Mouse (Mus musculus): ENCODE results near the gene Pcp4l1. TPM values are rescaled to one million over a fixed set of nuclear protein-coding genes. Genes with fewer than 3 reads are reported as not detected.
"Not testable (repeated sequence)": the region's sequence is repeated elsewhere in the genome, so short reads cannot be mapped to it uniquely, and the experiment has no call there.

Pcp4l1 gene
- polyA plus RNA-seq, 1 experiment from 2014 or later = 9.2 TPM

- no peak overlapping the region for H3K4me2 ChIP-seq (replicated peaks)
- no peak overlapping the region for H3K4me3 ChIP-seq
- no peak for ATAC-seq (ENCODE audit: insufficient number of reproducible peaks, insufficient read depth, low FRiP score, low TSS enrichment)
- peaks cover 4% of the 10 kb centered on the region; the same call in 1 of the 2 replicates for H3K4me1 ChIP-seq
- H3K9ac ChIP-seq = no peak overlapping the region
- H3K27me3 ChIP-seq = peaks cover 40% of the 10 kb centered on the region
- H3K9me3 ChIP-seq = no peaks in the 10 kb centered on the region
- H3K27ac ChIP-seq = no peak overlapping the region
- no peaks in the 10 kb centered on the region for H3K36me3 ChIP-seq
- 76% methylated on average over 3 of the region's 3 CpGs for WGBS
Measured at GRCm38 (mm10) chr1:171156644-171157043, 39.4 kb downstream of the Pcp4l1 start.

GRCm38 (mm10) chr1:171151966-171152365 lies 44.1 kb downstream of the Pcp4l1 start:
- H3K27ac ChIP-seq = no peak overlapping the region
- peaks cover 14% of the 10 kb centered on the region for H3K4me1 ChIP-seq
- H3K9me3 ChIP-seq = no peaks in the 10 kb centered on the region
- 76% methylated on average over 4 of the region's 4 CpGs for whole genome bisulfite sequencing
- H3K4me3 ChIP-seq = no peak overlapping the region
- H3K9ac ChIP-seq = no peak overlapping the region
- no peak for ATAC-seq (ENCODE audit: insufficient number of reproducible peaks, insufficient read depth, low FRiP score, low TSS enrichment)
- H3K36me3 ChIP-seq = no peaks in the 10 kb centered on the region
- H3K27me3 ChIP-seq = peaks cover 7% of the 10 kb centered on the region; the same call in 1 of the 2 replicates
- no peak overlapping the region for H3K4me2 ChIP-seq (replicated peaks)

GRCm38 (mm10) chr1:171150838-171151391 lies 45.2 kb downstream of the Pcp4l1 start:
- Histone ChIP-seq H3K27me3 (no peaks in the 10 kb centered on the region), H3K9me3 (no peaks in the 10 kb centered on the region), H3K27ac (peak overlapping the region; percentile 69), H3K4me3 (peak overlapping the region; percentile 94), H3K36me3 (no peaks in the 10 kb centered on the region), H3K9ac (peak overlapping the region; percentile 54), H3K4me1 (peaks cover 14% of the 10 kb centered on the region), H3K4me2 (replicated peaks) (peak overlapping the region; percentile 87)
- 3% methylated on average over 18 of the region's 18 CpGs for WGBS
- ATAC-seq (ENCODE audit: insufficient number of reproducible peaks, insufficient read depth, low FRiP score, low TSS enrichment) = no peak

GRCm38 (mm10) chr1:171149974-171150760 lies 45.9 kb downstream of the Pcp4l1 start, which contains the start of the genes Sdhc and Mpz:
TSS of gene Sdhc (minus strand) at chr1:171150603.
TSS of gene Mpz (plus strand) at chr1:171150711.
- Histone ChIP-seq H3K9me3 (no peaks in the 10 kb centered on the region), H3K27ac (peak within 1 kb of the TSS; percentile 80), H3K4me2 (replicated peaks) (peak within 1 kb of the TSS; percentile 87), H3K4me3 (peak within 1 kb of the TSS; percentile 94), H3K4me1 (peaks cover 14% of the 10 kb centered on the region), H3K36me3 (no peaks in the 10 kb centered on the region), H3K9ac (peak within 1 kb of the TSS; percentile 84), H3K27me3 (no peaks in the 10 kb centered on the region)
- under 1% methylated on average over 34 of the region's 34 CpGs for WGBS
- ATAC-seq (ENCODE audit: insufficient number of reproducible peaks, insufficient read depth, low FRiP score, low TSS enrichment) = peak; percentile 88

GRCm38 (mm10) chr1:171142981-171143380 lies 53.1 kb downstream of the Pcp4l1 start:
- not testable (repeated sequence) for ATAC-seq (ENCODE audit: insufficient number of reproducible peaks, insufficient read depth, low FRiP score, low TSS enrichment); H3K4me2 ChIP-seq (replicated peaks); H3K4me1 ChIP-seq; H3K27ac ChIP-seq; H3K27me3 ChIP-seq; H3K9me3 ChIP-seq; H3K4me3 ChIP-seq; H3K9ac ChIP-seq
- WGBS = 85% methylated on average over 10 of the region's 11 CpGs
- H3K36me3 ChIP-seq = peaks cover 46% of the 10 kb centered on the region

GRCm38 (mm10) chr1:171137486-171138155 lies 58.4 kb downstream of the Pcp4l1 start:
- not testable (repeated sequence) for H3K4me2 ChIP-seq (replicated peaks); H3K9ac ChIP-seq; ATAC-seq (ENCODE audit: insufficient number of reproducible peaks, insufficient read depth, low FRiP score, low TSS enrichment); H3K27ac ChIP-seq; H3K9me3 ChIP-seq; H3K4me1 ChIP-seq; H3K4me3 ChIP-seq; H3K27me3 ChIP-seq
- WGBS = 88% methylated on average over 8 of the region's 8 CpGs
- peaks cover 74% of the 10 kb centered on the region for H3K36me3 ChIP-seq

GRCm38 (mm10) chr1:171135600-171135999 lies 60.5 kb downstream of the Pcp4l1 start:
- ATAC-seq (ENCODE audit: insufficient number of reproducible peaks, insufficient read depth, low FRiP score, low TSS enrichment) = no peak
- no peak overlapping the region for H3K4me2 ChIP-seq (replicated peaks)
- H3K36me3 ChIP-seq = peaks cover 67% of the 10 kb centered on the region
- H3K27me3 ChIP-seq = no peaks in the 10 kb centered on the region
- H3K4me1 ChIP-seq = no peaks in the 10 kb centered on the region
- 94% methylated on average over 2 of the region's 2 CpGs for WGBS
- H3K9ac ChIP-seq = no peak overlapping the region
- no peaks in the 10 kb centered on the region for H3K9me3 ChIP-seq
- H3K4me3 ChIP-seq = no peak overlapping the region
- H3K27ac ChIP-seq = no peak overlapping the region

GRCm38 (mm10) chr1:171130971-171131370 lies 65.1 kb downstream of the Pcp4l1 start:
- Histone ChIP-seq H3K27me3 (no peaks in the 10 kb centered on the region), H3K4me1 (no peaks in the 10 kb centered on the region), H3K4me2 (replicated peaks) (no peak overlapping the region), H3K36me3 (peaks cover 56% of the 10 kb centered on the region), H3K9ac (no peak overlapping the region), H3K27ac (no peak overlapping the region), H3K9me3 (no peaks in the 10 kb centered on the region), H3K4me3 (no peak overlapping the region)
- WGBS = 72% methylated on average over 1 of the region's 1 CpGs
- ATAC-seq (ENCODE audit: insufficient number of reproducible peaks, insufficient read depth, low FRiP score, low TSS enrichment) = no peak

GRCm38 (mm10) chr1:171129251-171129650 lies 66.8 kb downstream of the Pcp4l1 start:
- no peak overlapping the region for H3K9ac ChIP-seq
- 43% methylated on average over 7 of the region's 7 CpGs for WGBS

GRCm38 (mm10) chr1:171124398-171124797 lies 71.7 kb downstream of the Pcp4l1 start:
- Histone ChIP-seq H3K4me2 (replicated peaks) (no peak overlapping the region), H3K9me3 (no peaks in the 10 kb centered on the region), H3K36me3 (peaks cover 14% of the 10 kb centered on the region), H3K4me3 (no peak overlapping the region), H3K27me3 (no peaks in the 10 kb centered on the region), H3K27ac (no peak overlapping the region), H3K9ac (no peak overlapping the region), H3K4me1 (0 out of 2 replicates have a peak, but pooled peaks cover 7% of the 10 kb centered on the region)
- no peak for ATAC-seq (ENCODE audit: insufficient number of reproducible peaks, insufficient read depth, low FRiP score, low TSS enrichment)
- WGBS = 92% methylated on average over 5 of the region's 5 CpGs

More at GRCm38 (mm10) chr1:171129251-171129650, 66.8 kb downstream of the Pcp4l1 start:
- ATAC-seq (ENCODE audit: insufficient number of reproducible peaks, insufficient read depth, low FRiP score, low TSS enrichment) = no peak
- H3K27ac ChIP-seq = no peak overlapping the region
- no peaks in the 10 kb centered on the region for H3K9me3 ChIP-seq
- no peaks in the 10 kb centered on the region for H3K4me1 ChIP-seq
- no peaks in the 10 kb centered on the region for H3K27me3 ChIP-seq
- no peak overlapping the region for H3K4me2 ChIP-seq (replicated peaks)
- H3K36me3 ChIP-seq = peaks cover 42% of the 10 kb centered on the region
- no peak overlapping the region for H3K4me3 ChIP-seq

Measured in embryonic facial prominence, embryonic 12.5 days (tissue).